Mouse (Mus musculus) hindbrain, embryonic 14.5 days (tissue): ENCODE data around the gene Cyp2b10. TPM values are rescaled to one million over a fixed set of nuclear protein-coding genes. Genes with fewer than 3 reads are reported as not detected.

Experiments used
- ATAC-seq: fragments of 200-750 bp; cut with Nextera tagmentation; 2 replicates; pipeline ENCODE4 v1.8.0; 2017; ENCODE audit warnings: moderate number of reproducible peaks, mild to moderate bottlenecking, moderate TSS enrichment, moderate library complexity; ENCODE audit not compliant: low FRiP score
- DNase-seq: peaks from one replicate; pipeline ENCODE4 v3.0.0-alpha.2; 2015; ENCODE audit warnings: low spot score
- H3K27ac ChIP-seq: fragments of 300-500 bp; sonication (generic); 2 replicates; pipeline ENCODE4 v1.5.1; 2014; ENCODE audit warnings: mild to moderate bottlenecking, moderate library complexity
- H3K27me3 ChIP-seq: fragments of 300-500 bp; sonication (generic); 2 replicates; pipeline ENCODE4 v1.6.1; 2014; ENCODE audit warnings: mild to moderate bottlenecking, low read length, mixed read lengths; ENCODE audit not compliant: control insufficient read depth, insufficient read depth
- H3K36me3 ChIP-seq: fragments of 300-500 bp; sonication (generic); replicated peaks from 2 replicates; pipeline ENCODE4 v1.6.1; 2014; ENCODE audit not compliant: control insufficient read depth, insufficient read depth
- H3K4me1 ChIP-seq: fragments of 300-500 bp; sonication (generic); replicated peaks from 2 replicates; pipeline ENCODE4 v1.6.1; 2014; ENCODE audit warnings: antibody characterized with exemption, low read length, mixed read lengths; ENCODE audit not compliant: control insufficient read depth, insufficient read depth
- H3K4me2 ChIP-seq: fragments of 300-500 bp; sonication (generic); replicated peaks from 2 replicates; pipeline ENCODE4 v1.6.1; 2014; ENCODE audit warnings: mild to moderate bottlenecking, moderate library complexity
- H3K4me3 ChIP-seq: fragments of 300-500 bp; sonication (generic); replicated peaks from 2 replicates; pipeline ENCODE4 v1.5.1; 2014; ENCODE audit warnings: mild to moderate bottlenecking, low read length
- H3K9ac ChIP-seq: fragments of 300-500 bp; sonication (generic); 2 replicates; pipeline ENCODE4 v1.6.1; 2014
- H3K9me3 ChIP-seq: fragments of 300-500 bp; sonication (generic); 2 replicates; pipeline ENCODE4 v1.6.1; 2016; ENCODE audit warnings: low read length; ENCODE audit not compliant: control insufficient read depth
- WGBS: fragments of 180-500 bp; shearing (Covaris S2); extraction: QIAGEN DNeasy Blood & Tissue Kit; methylation state at CpG from one replicate; pipeline ENCODE4 v1.1.7; 2014; 5-methylcytosine and 5-hydroxymethylcytosine counted together
- polyA plus RNA-seq: library from polyadenylated mRNA; unstranded; fragments of >200 nt; fragmentation: Nextera tagmentation; extraction: Ambion mirVana; gene quantifications from 2 replicates; pipeline ENCODE4 v1.2.1, GENCODE M21; 2014

Gene Cyp2b10
- not detected in 2 replicates for polyA plus RNA-seq

DNA sequence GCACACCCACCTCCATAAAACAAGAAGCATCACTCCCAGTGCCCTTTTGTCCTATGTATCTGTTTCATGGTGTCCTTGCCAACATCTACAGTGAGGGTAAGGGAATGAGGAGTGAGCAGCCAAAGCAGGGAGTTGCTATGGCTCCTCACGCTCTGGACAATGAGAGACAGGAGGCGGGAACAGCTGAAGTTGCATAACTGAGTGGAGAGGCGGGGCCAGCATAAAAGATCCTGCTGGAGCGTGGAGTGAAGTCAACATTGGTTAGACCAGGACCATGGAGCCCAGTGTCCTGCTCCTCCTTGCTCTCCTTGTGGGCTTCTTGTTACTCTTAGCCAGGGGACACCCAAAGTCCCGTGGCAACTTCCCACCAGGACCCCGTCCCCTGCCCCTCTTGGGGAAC, at the start of gene Cyp2b10:
Gene Cyp2b10, plus strand, starts transcription at position 210 of the 400 bp plus-strand sequence.
- Histone ChIP-seq H3K27ac (no peak within 1 kb of the TSS), H3K4me1 (no peaks in the 10 kb centered on the region), H3K9me3 (no peaks in the 10 kb centered on the region), H3K4me3 (no peak within 1 kb of the TSS), H3K36me3 (no peaks in the 10 kb centered on the region), H3K4me2 (no peak within 1 kb of the TSS), H3K27me3 (no peaks in the 10 kb centered on the region), H3K9ac (no peak within 1 kb of the TSS)
- WGBS: 79% methylated on average over 6 of the region's 6 CpGs
- no peak for ATAC-seq
- DNase-seq: no peak

DNA sequence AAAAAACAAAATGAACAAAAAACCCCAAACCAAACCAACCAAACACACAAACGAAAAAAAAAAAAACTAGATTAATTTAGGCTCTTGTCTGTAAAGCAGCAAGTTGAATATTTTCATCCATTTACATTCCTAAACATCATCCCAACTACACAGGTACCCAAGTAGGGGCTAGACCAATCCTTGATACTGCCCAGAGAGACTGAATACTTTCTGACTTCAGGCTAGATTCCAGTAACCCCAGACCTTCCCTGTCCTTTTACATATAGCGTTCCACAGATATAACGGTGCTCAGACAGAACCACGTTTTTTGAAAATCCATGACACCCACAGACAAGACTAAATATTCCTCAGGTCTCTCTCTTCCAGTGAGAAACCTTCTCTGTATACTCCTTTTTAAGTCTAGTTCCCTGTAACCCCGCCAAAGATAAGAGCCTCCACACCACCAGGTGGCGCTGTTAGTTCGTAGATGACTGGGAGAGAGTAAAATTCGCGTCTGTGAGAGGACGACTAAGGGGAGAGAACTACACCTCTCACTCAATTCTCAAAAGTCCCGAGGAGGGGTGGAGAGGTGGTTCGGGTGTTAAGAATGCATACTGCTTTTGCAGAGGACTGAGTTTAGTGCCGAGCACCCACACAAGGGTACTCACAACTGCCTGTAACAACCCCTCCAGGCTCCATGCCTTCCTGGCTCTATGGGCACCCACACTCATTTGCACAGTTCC, 49.5 kb upstream of the Cyp2b10 start:
- Histone ChIP-seq H3K4me1 (no peaks in the 10 kb centered on the region), H3K27me3 (no peaks in the 10 kb centered on the region), H3K4me3 (peak overlapping the region; percentile 37), H3K9ac (peak overlapping the region; percentile 61), H3K27ac (no peak overlapping the region), H3K4me2 (peak overlapping the region; percentile 51), H3K9me3 (no peaks in the 10 kb centered on the region), H3K36me3 (no peaks in the 10 kb centered on the region)
- ATAC-seq (peak; percentile 80), DNase-seq (peak; percentile 95)
- WGBS: 11% methylated on average over 13 of the region's 13 CpGs

DNA sequence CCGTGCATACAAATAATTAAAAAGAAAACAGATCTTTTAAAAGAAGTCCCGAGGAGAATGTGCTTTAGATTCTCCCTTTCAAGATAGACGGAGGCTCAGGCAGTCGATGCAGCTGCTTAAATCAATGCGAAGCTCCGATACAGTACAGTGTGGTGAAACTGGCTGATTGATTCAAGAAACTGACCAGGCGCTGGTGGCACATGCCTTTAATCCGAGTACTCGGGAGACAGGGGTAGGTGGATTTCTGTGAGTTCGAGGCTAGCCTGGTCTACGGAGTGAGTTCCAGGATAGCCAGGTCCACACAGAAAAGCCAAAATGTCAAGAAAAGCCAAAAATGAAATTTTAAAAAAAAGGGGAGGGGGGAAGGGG, 49.0 kb upstream of the Cyp2b10 start:
- Histone ChIP-seq H3K4me3 (peak overlapping the region; percentile 37), H3K4me2 (peak overlapping the region; percentile 51), H3K9ac (peak overlapping the region; percentile 61), H3K9me3 (no peaks in the 10 kb centered on the region), H3K27me3 (no peaks in the 10 kb centered on the region), H3K27ac (no peak overlapping the region), H3K36me3 (no peaks in the 10 kb centered on the region), H3K4me1 (no peaks in the 10 kb centered on the region)
- peak; percentile 60 for DNase-seq
- ATAC-seq: peak; percentile 43; the same call in 1 of the 2 replicates
- WGBS: 25% methylated on average over 11 of the region's 11 CpGs

DNA sequence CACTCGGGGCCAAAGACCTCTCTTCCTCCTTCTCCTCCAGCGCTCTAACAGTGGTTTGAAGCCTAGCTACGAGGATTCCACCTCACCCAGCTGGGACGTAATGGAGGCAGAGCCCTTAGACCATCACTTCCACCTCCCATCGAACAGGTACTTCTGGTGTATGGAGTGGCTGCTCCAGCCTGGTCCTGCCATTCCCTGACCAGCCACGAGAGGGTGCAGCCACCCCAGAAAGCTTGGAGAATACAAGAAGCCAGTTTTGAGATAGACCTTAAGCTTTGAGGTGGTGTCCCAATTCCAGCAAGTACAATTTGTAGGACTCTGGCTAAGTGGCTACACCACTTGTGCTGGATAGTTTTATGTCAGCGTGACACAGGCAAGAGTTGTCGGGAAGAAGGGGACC, 42.3 kb upstream of the Cyp2b10 start:
- Histone ChIP-seq H3K4me3 (no peak overlapping the region), H3K4me2 (no peak overlapping the region), H3K36me3 (no peaks in the 10 kb centered on the region), H3K9ac (no peak overlapping the region), H3K9me3 (no peaks in the 10 kb centered on the region), H3K27me3 (no peaks in the 10 kb centered on the region), H3K27ac (no peak overlapping the region), H3K4me1 (no peaks in the 10 kb centered on the region)
- peak; percentile 51 for DNase-seq
- no peak for ATAC-seq
- 36% methylated on average over 8 of the region's 8 CpGs for WGBS

DNA sequence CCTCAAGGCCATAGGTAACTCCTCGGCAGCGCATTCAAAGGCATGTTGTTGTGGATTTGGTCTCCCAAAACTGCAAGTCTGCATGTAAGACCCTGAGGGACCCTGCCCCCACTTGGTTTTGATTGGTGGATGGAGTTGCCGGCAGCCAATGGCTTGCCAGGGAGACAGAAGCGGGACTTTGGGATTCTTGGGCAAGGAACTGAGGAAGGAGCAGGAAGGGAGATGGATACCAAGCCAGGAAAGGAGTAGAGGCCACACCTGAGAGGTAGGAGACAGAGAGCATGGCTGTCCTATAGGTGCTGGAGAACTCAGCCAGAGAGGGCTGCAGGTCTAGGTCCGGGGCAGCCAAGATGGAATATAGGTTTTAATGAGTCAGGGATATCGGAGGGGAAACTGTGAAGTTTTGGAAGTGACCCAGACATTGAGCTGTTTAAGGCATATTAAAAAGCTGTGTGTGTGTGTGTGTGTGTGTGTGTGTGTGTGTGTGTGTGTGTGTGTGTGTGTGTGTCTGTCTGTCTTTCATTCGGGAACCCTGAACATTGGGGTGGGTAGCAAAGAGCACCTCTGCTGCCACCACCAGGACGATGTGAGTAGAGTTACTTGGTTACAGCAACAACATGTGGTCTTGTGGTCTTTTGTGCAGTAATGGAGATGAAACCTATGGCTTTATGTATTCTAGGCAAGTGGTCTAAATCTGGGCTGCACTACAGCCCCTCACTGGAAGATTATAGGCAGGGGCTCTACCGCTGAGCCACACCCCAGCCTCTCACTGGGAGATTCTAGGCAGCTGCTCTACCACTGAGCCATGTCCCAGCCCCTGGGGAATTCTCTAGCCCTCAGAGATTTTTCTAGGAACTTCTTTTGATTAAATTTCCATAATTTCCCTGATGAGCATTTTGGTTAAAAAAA, 37.2 kb upstream of the Cyp2b10 start:
- no peaks in the 10 kb centered on the region for H3K36me3 ChIP-seq
- WGBS: 20% methylated on average over 9 of the region's 9 CpGs
- peak overlapping the region; percentile 31 for H3K4me2 ChIP-seq
- H3K4me3 ChIP-seq: no peak overlapping the region
- ATAC-seq (no peak), DNase-seq (no peak)
- no peak overlapping the region for H3K27ac ChIP-seq
- H3K4me1 ChIP-seq: no peaks in the 10 kb centered on the region
- H3K9ac ChIP-seq: no peak overlapping the region
- H3K27me3 ChIP-seq: no peaks in the 10 kb centered on the region
- H3K9me3 ChIP-seq: no peaks in the 10 kb centered on the region

DNA sequence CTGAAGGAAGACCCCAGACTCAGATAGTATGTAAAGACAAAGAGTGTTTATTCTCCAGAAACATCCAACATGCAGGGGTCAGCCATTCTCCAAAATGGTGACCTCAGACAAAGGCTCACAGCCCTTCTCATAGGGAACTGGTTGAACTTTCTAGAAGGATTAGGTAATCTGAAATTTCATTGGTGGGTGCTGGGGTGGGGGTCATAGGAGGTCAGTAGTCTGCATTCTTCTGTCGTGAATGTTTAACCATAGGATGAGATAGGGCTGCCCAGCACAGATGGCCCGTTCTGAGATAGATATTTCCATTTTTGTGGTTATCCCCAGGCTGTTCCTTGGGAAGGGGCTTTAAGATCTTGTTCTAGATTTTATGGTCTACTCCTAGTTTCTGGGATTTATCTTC, 35.1 kb upstream of the Cyp2b10 start:
- no peak for ATAC-seq
- WGBS: 80% methylated on average over 2 of the region's 2 CpGs
- Histone ChIP-seq H3K27ac (no peak overlapping the region), H3K4me3 (no peak overlapping the region), H3K4me2 (no peak overlapping the region), H3K9me3 (no peaks in the 10 kb centered on the region), H3K4me1 (no peaks in the 10 kb centered on the region), H3K27me3 (no peaks in the 10 kb centered on the region), H3K9ac (no peak overlapping the region), H3K36me3 (no peaks in the 10 kb centered on the region)
- no peak for DNase-seq

DNA sequence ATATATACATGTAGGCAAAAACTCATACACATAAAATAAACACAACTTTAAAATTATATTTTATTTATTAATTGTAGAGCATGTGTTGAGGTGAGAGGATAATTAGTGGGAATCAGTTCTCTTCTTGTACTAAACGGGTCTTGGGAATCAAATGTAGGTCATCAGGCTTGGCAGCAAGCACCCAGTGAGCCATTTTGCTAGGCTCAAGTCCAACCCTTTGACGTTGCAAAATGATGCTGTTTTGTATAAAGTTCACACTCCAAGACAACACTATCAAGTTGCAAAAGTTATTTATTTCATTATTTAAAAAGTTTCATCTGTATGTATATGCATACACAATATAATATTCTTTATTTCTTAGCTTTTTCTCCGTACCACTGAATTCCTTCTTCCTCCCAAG, 33.7 kb upstream of the Cyp2b10 start:
- Histone ChIP-seq H3K4me1 (no peaks in the 10 kb centered on the region), H3K36me3 (no peaks in the 10 kb centered on the region), H3K4me3 (no peak overlapping the region), H3K27ac (no peak overlapping the region), H3K9me3 (0 out of 2 replicates have a peak, but pooled peaks cover 9% of the 10 kb centered on the region), H3K9ac (no peak overlapping the region), H3K4me2 (no peak overlapping the region), H3K27me3 (no peaks in the 10 kb centered on the region)
- ATAC-seq (no peak), DNase-seq (no peak)
- 91% methylated on average over 3 of the region's 3 CpGs for WGBS

DNA sequence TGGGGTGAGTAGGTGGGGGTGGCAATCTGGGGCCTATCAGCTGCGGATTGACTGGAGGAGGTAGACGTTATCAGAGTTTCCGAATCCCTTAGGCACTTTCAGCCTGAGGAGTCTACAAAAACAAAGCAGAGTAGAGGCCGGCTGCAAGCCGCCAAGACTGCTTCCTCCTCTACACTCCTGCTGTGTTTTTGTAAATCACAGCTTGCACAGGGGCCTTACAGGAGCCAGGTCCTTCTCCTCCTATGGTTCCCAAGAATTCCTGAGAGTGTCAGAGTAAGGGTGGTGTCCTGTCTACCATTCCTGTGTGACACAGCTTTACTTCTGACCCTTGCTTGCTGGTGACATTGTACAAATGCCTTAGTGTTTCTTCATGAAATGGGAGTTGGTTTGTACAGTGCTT, 32.6 kb upstream of the Cyp2b10 start:
- H3K27me3 ChIP-seq: no peaks in the 10 kb centered on the region
- H3K4me2 ChIP-seq: no peak overlapping the region
- DNase-seq (no peak), ATAC-seq (no peak)
- H3K4me1 ChIP-seq: no peaks in the 10 kb centered on the region
- WGBS: 34% methylated on average over 5 of the region's 5 CpGs
- 0 out of 2 replicates have a peak, but pooled peaks cover 9% of the 10 kb centered on the region for H3K9me3 ChIP-seq
- no peak overlapping the region for H3K9ac ChIP-seq
- no peaks in the 10 kb centered on the region for H3K36me3 ChIP-seq
- no peak overlapping the region for H3K4me3 ChIP-seq
- H3K27ac ChIP-seq: no peak overlapping the region

DNA sequence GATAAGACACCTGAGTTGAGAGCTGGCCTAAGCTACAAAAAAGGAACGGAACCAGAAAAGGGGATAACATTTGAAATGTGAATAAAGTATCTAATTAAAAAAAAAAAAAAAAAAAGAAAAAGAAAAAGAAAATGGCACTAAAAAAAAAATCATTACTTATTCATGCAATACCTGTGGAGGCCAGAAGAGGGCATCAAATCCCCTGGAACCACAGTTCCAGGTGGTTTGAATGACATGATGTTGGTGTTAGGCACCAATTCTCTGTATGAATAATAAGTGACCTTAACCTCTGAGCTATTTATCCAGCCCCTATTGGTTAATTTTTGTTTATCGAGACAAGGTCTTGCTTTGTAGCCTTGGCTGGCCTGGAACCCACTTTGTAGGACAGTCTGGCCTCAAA, 27.6 kb upstream of the Cyp2b10 start:
- no peak overlapping the region for H3K4me3 ChIP-seq
- H3K4me2 ChIP-seq: no peak overlapping the region
- no peaks in the 10 kb centered on the region for H3K36me3 ChIP-seq
- no peaks in the 10 kb centered on the region for H3K4me1 ChIP-seq
- no peaks in the 10 kb centered on the region for H3K27me3 ChIP-seq
- WGBS: 89% methylated on average over 2 of the region's 2 CpGs
- DNase-seq (no peak), ATAC-seq (no peak)
- no peak overlapping the region for H3K27ac ChIP-seq
- H3K9me3 ChIP-seq: 0 out of 2 replicates have a peak, but pooled peaks cover 9% of the 10 kb centered on the region
- H3K9ac ChIP-seq: no peak overlapping the region
